In genomic region chr9:64466564-64466963, GRCm38 (mm10) we compare ENCODE assay signal across 18 mouse cellular contexts.
DNase-seq lines count a peak whose midpoint lies in the region; ATAC-seq lines count a peak whose summit lies in the region.
"Had no signal": no experiment of that assay in that cellular context is flagged by ENCODE, and none has a peak within 500 bp of the region (broad histone marks: within the 10 kb centered on the region; RNA-seq: fewer than 3 reads in every experiment).

No protein-coding gene starts in this region.

- no peak overlapping the region for H3K9ac ChIP-seq in hindbrain, embryonic 13.5 days
- H3K9ac ChIP-seq in hindbrain, embryonic 11.5 days (ENCODE audit: low read depth, low read length): no peak overlapping the region
- H3K9ac ChIP-seq in neural tube, embryonic 14.5 days (replicated peaks; ENCODE audit: low read depth, low read length): no peak overlapping the region
- H3K9ac ChIP-seq: embryonic facial prominence, embryonic 15.5 days; heart, embryonic 12.5 days; lung, embryonic 14.5 days had no signal

- intact Hi-C loops in heart, postnatal 25 days (cut with DNase I): no loop called here

- 0 out of 2 replicates have a peak, but pooled peaks cover 4% of the 10 kb centered on the region for H3K27me3 ChIP-seq in hindbrain, embryonic 13.5 days
- no peaks in the 10 kb centered on the region for H3K27me3 ChIP-seq in hindbrain, embryonic 11.5 days (ENCODE audit: control insufficient read depth, insufficient read depth, low read length)
- no peaks in the 10 kb centered on the region for H3K27me3 ChIP-seq in neural tube, embryonic 14.5 days (ENCODE audit: control insufficient read depth, insufficient read depth, low read length)
- H3K27me3 ChIP-seq: embryonic facial prominence, embryonic 15.5 days; Patski had no signal

- no peak overlapping the region for H3K4me2 ChIP-seq in hindbrain, embryonic 13.5 days
- no peak overlapping the region for H3K4me2 ChIP-seq in hindbrain, embryonic 11.5 days (replicated peaks; ENCODE audit: low read depth, low read length)
- no peak overlapping the region for H3K4me2 ChIP-seq in neural tube, embryonic 14.5 days (ENCODE audit: low read depth, low read length)
- H3K4me2 ChIP-seq: embryonic facial prominence, embryonic 15.5 days; heart, embryonic 12.5 days; liver, embryonic 11.5 days; lung, embryonic 14.5 days had no signal

- WGBS in hindbrain, embryonic 13.5 days: 22% methylated on average over 4 of the region's 4 CpGs
- 43% methylated on average over 4 of the region's 4 CpGs for WGBS in hindbrain, embryonic 11.5 days
- 22% methylated on average over 4 of the region's 4 CpGs for WGBS in neural tube, embryonic 14.5 days

- H3K9me3 ChIP-seq in hindbrain, embryonic 13.5 days: no peaks in the 10 kb centered on the region
- no peaks in the 10 kb centered on the region for H3K9me3 ChIP-seq in hindbrain, embryonic 11.5 days (ENCODE audit: control insufficient read depth, low read length)
- no peaks in the 10 kb centered on the region for H3K9me3 ChIP-seq in neural tube, embryonic 14.5 days (ENCODE audit: control insufficient read depth, low read length)
- H3K9me3 ChIP-seq: embryonic facial prominence, embryonic 15.5 days; heart, embryonic 12.5 days had no signal

- ATAC-seq in hindbrain, embryonic 13.5 days (ENCODE audit: low FRiP score): 0 out of 2 replicates have a peak, but pooled peaks have one; percentile 47
- ATAC-seq in hindbrain, embryonic 11.5 days (ENCODE audit: low FRiP score): no peak
- peak; percentile 56; the same call in 1 of the 2 replicates for ATAC-seq in neural tube, embryonic 14.5 days (ENCODE audit: low read depth)
- ATAC-seq: Patski had no signal

- H3K4me3 ChIP-seq in hindbrain, embryonic 13.5 days: no peak overlapping the region
- H3K4me3 ChIP-seq in hindbrain, embryonic 11.5 days (ENCODE audit: low read depth, low read length): no peak overlapping the region
- no peak overlapping the region for H3K4me3 ChIP-seq in neural tube, embryonic 14.5 days (ENCODE audit: low read depth, low read length)
- H3K4me3 ChIP-seq: embryonic facial prominence, embryonic 15.5 days; heart, embryonic 12.5 days had no signal

- no peak for DNase-seq in hindbrain, embryonic 11.5 days (ENCODE audit: low spot score)
- no peak for DNase-seq in neural tube, embryonic 10.5 days (ENCODE audit: extremely low spot score, low spot score)
- peak; percentile 54 to 73 for DNase-seq in cerebellum, postnatal 14 days
- DNase-seq in adrenal gland, adult 18-20 months (ENCODE audit: low spot score in 2 of 2): no peak
- no peak for DNase-seq in heart, postnatal 25 days (ENCODE audit: low spot score)
- DNase-seq: B cell, adult 2 months; gastrocnemius, postnatal 25 days; heart, postnatal 4 days; layer of hippocampus, adult 9-11 months; lung, embryonic 14.5 days; thymus, postnatal 4 days had no signal

- H3K27ac ChIP-seq in hindbrain, embryonic 13.5 days: no peak overlapping the region
- no peak overlapping the region for H3K27ac ChIP-seq in hindbrain, embryonic 11.5 days (ENCODE audit: low read depth, low read length)
- no peak overlapping the region for H3K27ac ChIP-seq in neural tube, embryonic 14.5 days (ENCODE audit: low read depth, low read length)
- H3K27ac ChIP-seq: embryonic facial prominence, embryonic 15.5 days; macrophage had no signal

- no peaks in the 10 kb centered on the region for H3K36me3 ChIP-seq in hindbrain, embryonic 13.5 days
- H3K36me3 ChIP-seq in hindbrain, embryonic 11.5 days (ENCODE audit: control insufficient read depth, insufficient read depth, low read length): no peaks in the 10 kb centered on the region
- no peaks in the 10 kb centered on the region for H3K36me3 ChIP-seq in neural tube, embryonic 14.5 days (ENCODE audit: control insufficient read depth, insufficient read depth, low read length)
- H3K36me3 ChIP-seq: embryonic facial prominence, embryonic 15.5 days; heart, embryonic 12.5 days had no signal

- peaks cover 27% of the 10 kb centered on the region for H3K4me1 ChIP-seq in hindbrain, embryonic 13.5 days (replicated peaks)
- no peaks in the 10 kb centered on the region for H3K4me1 ChIP-seq in hindbrain, embryonic 11.5 days (replicated peaks; ENCODE audit: control insufficient read depth, insufficient read depth, low read length)
- H3K4me1 ChIP-seq in neural tube, embryonic 14.5 days (ENCODE audit: control insufficient read depth, insufficient read depth, low read length): peaks cover 5% of the 10 kb centered on the region; the same call in 1 of the 2 replicates
- H3K4me1 ChIP-seq: embryonic facial prominence, embryonic 15.5 days; heart, embryonic 12.5 days had no signal

Comparison
In these comparisons a context has a peak if more than half of its experiments do, and no peak if none do; other contexts are left out.
1. DNase-seq: peak in cerebellum, postnatal 14 days (2 of 2); none in hindbrain, embryonic 11.5 days (single experiment), neural tube, embryonic 10.5 days (single experiment), adrenal gland, adult 18-20 months (0 of 2) and heart, postnatal 25 days (single experiment).